Mouse (Mus musculus): ENCODE measurements around the gene Gosr2.

DNA sequence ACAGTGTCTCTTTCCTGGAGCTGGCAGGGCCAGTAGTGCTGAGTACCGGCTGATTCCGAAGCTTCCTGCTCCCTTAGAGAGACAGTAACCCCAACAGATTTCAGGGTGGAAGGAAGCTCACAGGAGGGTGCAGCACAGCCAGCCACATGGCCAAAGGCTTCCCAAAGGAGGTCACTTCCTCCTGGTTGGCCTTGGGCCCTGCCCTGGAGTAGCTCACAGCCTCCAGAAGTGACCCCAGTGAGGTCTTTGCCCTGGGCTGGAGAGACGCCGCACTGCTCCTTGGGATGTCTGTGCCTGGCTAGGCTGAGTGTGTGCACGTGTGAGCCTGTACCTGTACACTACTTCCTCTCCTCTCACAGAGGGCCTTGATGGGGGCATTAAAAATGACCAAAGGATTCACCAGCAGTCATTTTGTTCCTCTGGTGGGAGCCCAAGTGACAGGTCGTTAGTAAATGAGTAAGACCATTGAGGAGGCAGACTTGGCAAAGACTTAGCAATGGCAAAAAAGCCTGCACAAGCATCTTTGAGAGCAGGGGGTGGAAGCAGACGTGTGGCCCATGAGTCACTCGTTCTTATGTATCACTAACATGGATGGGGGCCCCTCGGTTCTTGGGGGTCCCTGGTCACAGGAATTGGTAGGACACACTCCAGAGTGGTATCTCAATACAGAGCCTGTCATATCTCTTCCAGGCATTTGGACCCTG, 31.7 kb upstream of the Gosr2 start:
- TF ChIP-seq HCFC1 (IDR thresholded peaks at IDR 0.05; ENCODE audit: low read depth, low read length) = no peak
- TF ChIP-seq CTCF (conservative IDR thresholded peaks at IDR 0.05 in 1 of 2, IDR thresholded peaks at IDR 0.05 in 1 of 2; ENCODE audit: low read depth in 2 of 2, low read length in 2 of 2) = no peak
- no peak for TF ChIP-seq ZMIZ1 (IDR thresholded peaks at IDR 0.05; ENCODE audit: low read depth, low read length)
- TF ChIP-seq POLR2A (IDR thresholded peaks at IDR 0.05; ENCODE audit: low read depth, low read length) = no peak
- no peak for TF ChIP-seq CHD2 (IDR thresholded peaks at IDR 0.05; ENCODE audit: low read length)
- TF ChIP-seq UBTF (IDR thresholded peaks at IDR 0.05; ENCODE audit: low read depth, low read length) = no peak
- no peak for TF ChIP-seq GABPA (IDR thresholded peaks at IDR 0.05; ENCODE audit: insufficient replicate concordance, low read depth, low read length)
- no peak for TF ChIP-seq BHLHE40 (IDR thresholded peaks at IDR 0.05; ENCODE audit: low read depth, low read length)
- TF ChIP-seq EP300 (IDR thresholded peaks at IDR 0.05; ENCODE audit: low read length) = no peak
- no peak for TF ChIP-seq MXI1 (IDR thresholded peaks at IDR 0.05; ENCODE audit: low read depth, low read length)
- no peak for TF ChIP-seq ZKSCAN1 (IDR thresholded peaks at IDR 0.05; ENCODE audit: borderline replicate concordance, low read depth, low read length)
- TF ChIP-seq POLR2AphosphoS2 (IDR thresholded peaks at IDR 0.05; ENCODE audit: low read depth, low read length) = no peak

Measured in CH12.LX (cell line).